Mouse (Mus musculus) embryonic facial prominence, embryonic 11.5 days (tissue): Measurements from ENCODE around the gene Kif26b. TPM values are rescaled to one million over a fixed set of nuclear protein-coding genes. Genes with fewer than 3 reads are reported as not detected.

Experiments
- ATAC-seq: fragments of 200-750 bp; cut with Nextera tagmentation; replicated peaks from 2 replicates; pipeline ENCODE4 v1.8.0; 2017; ENCODE audit warnings: low read depth; ENCODE audit not compliant: insufficient number of reproducible peaks, low FRiP score, low TSS enrichment
- DNase-seq: peaks from one replicate; pipeline ENCODE4 v3.0.0-alpha.2; 2015; ENCODE audit warnings: low spot score
- H3K27ac ChIP-seq: fragments of 300-500 bp; sonication (generic); replicated peaks from 2 replicates; pipeline ENCODE4 v1.5.1; 2014; ENCODE audit warnings: mild to moderate bottlenecking, low read depth, low read length, control low read depth
- H3K27me3 ChIP-seq: fragments of 300-500 bp; sonication (generic); 2 replicates; pipeline ENCODE4 v1.6.1; 2014; ENCODE audit warnings: mild to moderate bottlenecking, low read length, moderate library complexity, mixed read lengths; ENCODE audit not compliant: control insufficient read depth, insufficient read depth
- H3K36me3 ChIP-seq: fragments of 300-500 bp; sonication (generic); replicated peaks from 2 replicates; pipeline ENCODE4 v1.6.1; 2014; ENCODE audit warnings: low read depth, mild to moderate bottlenecking, low read length, moderate library complexity, mixed read lengths; ENCODE audit not compliant: control insufficient read depth, insufficient read depth
- H3K4me1 ChIP-seq: fragments of 300-500 bp; sonication (generic); 2 replicates; pipeline ENCODE4 v1.6.1; 2014; ENCODE audit warnings: low read length, mixed read lengths; ENCODE audit not compliant: control insufficient read depth, insufficient read depth
- H3K4me2 ChIP-seq: fragments of 300-500 bp; sonication (generic); 2 replicates; pipeline ENCODE4 v1.6.1; 2014; ENCODE audit warnings: low read depth, mild to moderate bottlenecking, control low read depth, low read length, moderate library complexity
- H3K4me3 ChIP-seq: fragments of 300-500 bp; sonication (generic); 2 replicates; pipeline ENCODE4 v1.5.1; 2014; ENCODE audit warnings: low read depth, low read length, control low read depth
- H3K9ac ChIP-seq: fragments of 300-500 bp; sonication (generic); replicated peaks from 2 replicates; pipeline ENCODE4 v1.6.1; 2014; ENCODE audit warnings: mild to moderate bottlenecking, control low read depth, low read length
- H3K9me3 ChIP-seq: fragments of 300-500 bp; sonication (generic); replicated peaks from 2 replicates; pipeline ENCODE4 v1.6.1; 2016; ENCODE audit warnings: mild to moderate bottlenecking, low read length, inconsistent platforms, mixed read lengths; ENCODE audit not compliant: control insufficient read depth
- WGBS: fragments of 180-500 bp; shearing (Covaris S2); extraction: QIAGEN DNeasy Blood & Tissue Kit; methylation state at CpG from one replicate; pipeline ENCODE4 v1.1.7; 2014; 5-methylcytosine and 5-hydroxymethylcytosine counted together
- polyA plus RNA-seq: library from polyadenylated mRNA; unstranded; fragments of >200 nt; fragmentation: Nextera tagmentation; extraction: Ambion mirVana; gene quantifications from 2 replicates; pipeline ENCODE4 v1.2.1, GENCODE M21; 2014

Gene Kif26b
- polyA plus RNA-seq, 1 experiment from 2014 or later = 12.3 TPM

DNA sequence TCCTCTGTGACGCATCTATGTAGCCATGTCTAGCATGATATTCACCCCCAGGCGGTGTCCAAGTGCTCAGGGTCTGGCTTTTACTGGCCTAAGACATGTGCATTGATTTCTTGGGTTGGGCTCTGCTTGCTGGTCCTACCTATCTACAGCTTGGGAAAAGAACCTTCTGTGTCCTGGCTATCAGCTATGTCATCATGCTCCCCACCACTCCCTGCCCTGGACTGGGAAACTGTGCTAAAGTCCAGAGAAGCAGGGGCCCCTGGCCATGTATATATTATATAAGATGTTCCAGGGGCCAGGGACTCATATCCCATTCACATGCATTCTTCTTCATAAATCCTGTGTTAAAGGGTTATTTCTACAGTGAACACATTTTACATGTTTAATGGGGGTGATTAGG is 92.4 kb downstream of the Kif26b start:
- ATAC-seq = no peak
- no peaks in the 10 kb centered on the region for H3K27me3 ChIP-seq
- H3K9ac ChIP-seq = no peak overlapping the region
- DNase-seq = no peak
- 90% methylated on average over 2 of the region's 2 CpGs for WGBS
- no peak overlapping the region for H3K27ac ChIP-seq
- no peaks in the 10 kb centered on the region for H3K4me1 ChIP-seq
- no peaks in the 10 kb centered on the region for H3K36me3 ChIP-seq
- H3K4me3 ChIP-seq = no peak overlapping the region
- H3K9me3 ChIP-seq = no peaks in the 10 kb centered on the region
- H3K4me2 ChIP-seq = no peak overlapping the region

DNA sequence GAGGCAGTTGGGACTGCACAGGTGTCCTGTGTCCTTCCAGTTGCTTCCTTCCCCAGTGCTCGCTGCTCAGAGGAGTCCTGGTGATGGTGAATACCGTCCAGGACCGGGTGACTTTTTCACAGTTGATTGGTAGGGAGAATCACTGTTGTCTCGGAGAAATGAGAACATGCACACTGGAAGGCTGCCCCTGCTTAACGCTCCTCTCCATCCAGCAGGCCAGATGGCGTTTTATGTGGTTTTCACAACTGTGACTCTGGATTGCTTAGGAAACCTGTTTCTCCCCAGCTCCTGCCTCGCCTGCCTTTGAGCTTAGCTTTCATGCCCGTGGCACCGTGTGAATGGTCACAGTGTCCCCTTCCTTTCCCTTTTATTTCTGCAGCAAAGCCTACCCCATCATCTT is 95.0 kb downstream of the Kif26b start:
- no peaks in the 10 kb centered on the region for H3K36me3 ChIP-seq
- ATAC-seq (no peak), DNase-seq (no peak)
- H3K9ac ChIP-seq = no peak overlapping the region
- H3K4me1 ChIP-seq = no peaks in the 10 kb centered on the region
- no peaks in the 10 kb centered on the region for H3K27me3 ChIP-seq
- H3K9me3 ChIP-seq = no peaks in the 10 kb centered on the region
- H3K4me2 ChIP-seq = no peak overlapping the region
- no peak overlapping the region for H3K4me3 ChIP-seq
- WGBS = 83% methylated on average over 9 of the region's 9 CpGs
- no peak overlapping the region for H3K27ac ChIP-seq

- Histone ChIP-seq H3K36me3 (no peaks in the 10 kb centered on the region), H3K4me2 (no peak overlapping the region), H3K27ac (no peak overlapping the region), H3K4me3 (no peak overlapping the region), H3K9me3 (no peaks in the 10 kb centered on the region), H3K27me3 (no peaks in the 10 kb centered on the region), H3K4me1 (no peaks in the 10 kb centered on the region), H3K9ac (no peak overlapping the region)
- ATAC-seq (no peak), DNase-seq (no peak)
- WGBS = 56% methylated on average over 6 of the region's 6 CpGs
Observed at GRCm38 (mm10) chr1:178626961-178627381, 98.0 kb downstream of the Kif26b start.

DNA sequence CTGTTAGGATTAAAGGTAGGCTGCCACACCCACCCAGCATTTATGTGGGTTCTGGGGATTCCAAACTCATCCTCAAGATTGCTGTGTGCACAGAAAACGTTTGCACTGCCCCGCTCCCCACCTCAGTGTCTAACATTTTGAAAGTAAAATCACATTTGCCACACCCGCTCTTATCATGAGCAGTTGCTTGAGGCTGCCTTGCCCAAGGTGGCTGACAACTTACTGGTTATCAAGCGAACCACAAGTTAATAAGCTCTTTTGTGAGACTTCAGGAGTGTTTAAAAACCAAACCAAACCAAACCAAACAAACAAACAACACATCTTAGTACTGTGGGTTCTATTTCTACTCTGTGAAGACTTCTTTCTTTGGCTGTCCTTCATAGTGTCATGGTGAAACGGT is 101.1 kb downstream of the Kif26b start:
- ATAC-seq = no peak

DNA sequence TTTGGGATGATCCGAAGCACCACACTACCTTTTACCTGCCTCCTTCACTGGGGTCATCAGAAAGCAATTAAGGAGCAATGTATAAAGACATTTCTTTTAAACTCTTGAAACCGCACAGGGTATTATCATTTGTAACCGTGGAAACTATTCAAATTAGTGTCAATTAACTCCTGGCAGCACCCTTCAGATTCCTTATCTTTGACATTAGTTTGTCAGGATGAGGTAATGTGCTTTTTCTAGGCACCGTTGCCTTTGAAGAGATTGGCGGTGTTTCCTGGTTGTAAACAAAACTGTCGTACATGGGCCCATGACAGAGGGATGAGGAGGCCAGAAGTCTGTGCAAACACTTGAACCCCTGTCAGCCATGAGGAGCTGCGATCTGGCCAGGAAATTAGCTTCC is 102.9 kb downstream of the Kif26b start:
- WGBS = 52% methylated on average over 7 of the region's 7 CpGs
- Histone ChIP-seq H3K4me1 (no peaks in the 10 kb centered on the region; the same call in 1 of the 2 replicates), H3K27me3 (no peaks in the 10 kb centered on the region)

More for the DNA sequence above, 101.1 kb downstream of the Kif26b start:
- WGBS = 83% methylated on average over 5 of the region's 5 CpGs
- Histone ChIP-seq H3K4me1 (no peaks in the 10 kb centered on the region; the same call in 1 of the 2 replicates), H3K4me3 (no peak overlapping the region), H3K27me3 (no peaks in the 10 kb centered on the region), H3K36me3 (no peaks in the 10 kb centered on the region), H3K4me2 (no peak overlapping the region), H3K9me3 (no peaks in the 10 kb centered on the region), H3K27ac (no peak overlapping the region), H3K9ac (no peak overlapping the region)
- no peak for DNase-seq

GRCm38 (mm10) chr1:178634359-178635085 is 105.6 kb downstream of the Kif26b start:
- Histone ChIP-seq H3K4me2 (no peak overlapping the region), H3K27ac (no peak overlapping the region), H3K4me1 (no peaks in the 10 kb centered on the region; the same call in 1 of the 2 replicates), H3K9ac (no peak overlapping the region; the same call in 1 of the 2 replicates), H3K4me3 (no peak overlapping the region), H3K9me3 (no peaks in the 10 kb centered on the region), H3K27me3 (no peaks in the 10 kb centered on the region), H3K36me3 (no peaks in the 10 kb centered on the region)
- peak; percentile 46 for DNase-seq
- peak; percentile 44; the same call in 1 of the 2 replicates for ATAC-seq
- WGBS = 51% methylated on average over 19 of the region's 19 CpGs

More for the DNA sequence above, 102.9 kb downstream of the Kif26b start:
- Histone ChIP-seq H3K4me2 (no peak overlapping the region), H3K9ac (no peak overlapping the region), H3K27ac (no peak overlapping the region), H3K4me3 (no peak overlapping the region), H3K9me3 (no peaks in the 10 kb centered on the region), H3K36me3 (no peaks in the 10 kb centered on the region)
- no peak for DNase-seq
- ATAC-seq = no peak

- H3K4me3 ChIP-seq = no peak overlapping the region
- H3K27me3 ChIP-seq = no peaks in the 10 kb centered on the region
- no peak overlapping the region for H3K4me2 ChIP-seq
- H3K9ac ChIP-seq = no peak overlapping the region
- no peaks in the 10 kb centered on the region for H3K9me3 ChIP-seq
- no peak for DNase-seq
- H3K36me3 ChIP-seq = no peaks in the 10 kb centered on the region
- H3K4me1 ChIP-seq = no peaks in the 10 kb centered on the region; the same call in 1 of the 2 replicates
- WGBS = 78% methylated on average over 4 of the region's 4 CpGs
- no peak for ATAC-seq
- no peak overlapping the region for H3K27ac ChIP-seq
Observed at GRCm38 (mm10) chr1:178635470-178635869, 106.5 kb downstream of the Kif26b start.

- Histone ChIP-seq H3K4me2 (no peak overlapping the region), H3K36me3 (no peaks in the 10 kb centered on the region), H3K27ac (no peak overlapping the region), H3K9me3 (no peaks in the 10 kb centered on the region), H3K4me1 (no peaks in the 10 kb centered on the region; the same call in 1 of the 2 replicates), H3K4me3 (no peak overlapping the region), H3K27me3 (no peaks in the 10 kb centered on the region), H3K9ac (no peak overlapping the region)
- WGBS = 84% methylated on average over 7 of the region's 7 CpGs
- ATAC-seq (no peak), DNase-seq (no peak)
Observed at GRCm38 (mm10) chr1:178637293-178637692, 108.4 kb downstream of the Kif26b start.
